Mouse (Mus musculus): ENCODE data around the gene Cage1. TPM values are rescaled to one million over a fixed set of nuclear protein-coding genes. Genes with fewer than 3 reads are reported as not detected.

The Cage1 gene
- polyA plus RNA-seq, 1 experiment: 2.4 TPM

DNA sequence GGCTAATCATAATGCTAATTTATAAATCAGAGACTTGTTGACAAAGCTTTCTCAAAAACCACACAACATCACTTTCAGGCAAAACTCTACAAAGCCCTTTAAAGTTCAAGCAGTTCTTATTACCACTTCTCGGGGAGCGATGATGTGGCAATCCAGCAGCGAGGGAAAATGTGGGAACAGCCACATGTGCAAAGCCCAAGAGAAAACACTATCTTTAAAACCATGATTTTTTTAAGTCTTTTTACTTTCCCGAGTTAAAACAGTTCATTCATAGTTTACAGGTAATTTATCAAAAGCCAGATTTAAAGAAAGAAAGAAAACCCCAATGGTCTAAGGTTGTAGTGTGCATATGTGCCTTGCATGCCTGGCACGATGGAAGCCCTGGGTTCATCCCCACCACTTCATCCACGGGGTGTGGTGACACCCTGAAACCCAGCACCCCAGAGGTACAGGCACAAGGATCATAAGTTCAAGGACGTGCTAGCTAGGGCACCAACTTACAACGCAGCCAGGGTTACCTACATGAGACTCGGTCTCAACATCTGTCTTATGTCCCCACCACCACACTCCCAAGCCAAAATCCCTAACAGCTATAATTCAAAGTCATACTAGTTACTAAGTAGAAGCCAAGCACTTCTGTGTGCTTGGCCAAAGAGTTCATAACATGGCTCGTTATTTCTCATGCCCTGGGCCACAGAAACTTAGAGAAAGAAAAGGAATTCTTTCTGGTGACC is 44.1 kb downstream of the Cage1 start:
- peaks cover 3% of the 10 kb centered on the region; the same call in 1 of the 2 replicates for H3K4me1 ChIP-seq (ENCODE audit: control insufficient read depth, insufficient read depth, insufficient read length, low read length)
- no peak overlapping the region for H3K27ac ChIP-seq (replicated peaks; ENCODE audit: low read depth, low read length)
- peak overlapping the region; percentile 73 for H3K4me3 ChIP-seq (ENCODE audit: insufficient read depth, low read depth, low read length)

DNA sequence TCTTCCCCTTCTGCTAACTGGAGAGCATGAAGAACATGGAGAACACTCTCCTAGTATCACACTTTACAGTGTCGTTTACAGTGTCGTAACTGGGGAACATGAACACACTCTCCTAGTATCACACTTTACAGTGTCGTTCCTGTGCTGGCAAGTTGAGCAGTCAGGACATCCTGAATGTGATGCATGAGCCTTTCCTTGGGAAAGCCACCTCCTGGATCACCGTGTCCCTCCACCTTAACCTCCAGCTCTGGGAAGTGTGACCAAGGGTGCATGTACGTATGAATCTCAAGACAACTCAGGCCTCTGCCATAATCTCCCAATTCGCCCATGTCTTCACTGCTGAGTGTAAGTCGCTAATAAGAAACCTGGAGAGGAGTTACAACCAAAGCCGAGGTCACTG is 47.2 kb downstream of the Cage1 start:
- Histone ChIP-seq H3K4me3 (ENCODE audit: insufficient read depth, low read depth, low read length) (no peak overlapping the region), H3K27ac (replicated peaks; ENCODE audit: low read depth, low read length) (no peak overlapping the region), H3K4me1 (ENCODE audit: control insufficient read depth, insufficient read depth, insufficient read length, low read length) (peaks cover 3% of the 10 kb centered on the region; the same call in 1 of the 2 replicates)

GRCm38 (mm10) chr13:37986166-37986565 is 50.7 kb downstream of the Cage1 start:
- Histone ChIP-seq H3K4me3 (ENCODE audit: insufficient read depth, low read depth, low read length) (no peak overlapping the region), H3K4me1 (ENCODE audit: control insufficient read depth, insufficient read depth, insufficient read length, low read length) (no peaks in the 10 kb centered on the region), H3K27ac (replicated peaks; ENCODE audit: low read depth, low read length) (no peak overlapping the region)

DNA sequence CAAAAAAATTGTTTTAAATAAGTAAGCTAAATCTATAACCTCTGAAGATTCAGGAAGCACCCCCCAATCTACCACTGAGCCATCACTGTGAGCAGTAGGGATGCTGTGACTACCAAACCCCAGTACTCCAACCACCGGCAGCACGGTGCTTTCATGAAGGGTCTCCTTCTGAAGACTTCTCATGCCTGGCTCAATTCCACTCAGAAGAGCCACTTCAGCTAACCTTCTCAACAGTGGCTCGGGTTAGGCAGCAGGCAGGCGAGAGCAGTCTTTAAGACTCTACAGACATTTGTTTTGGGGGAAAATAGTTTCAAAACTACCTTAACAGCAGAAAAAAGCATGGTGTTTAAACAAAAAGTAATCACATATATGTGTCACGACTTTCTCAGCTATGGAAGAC is 55.8 kb downstream of the Cage1 start:
- H3K27ac ChIP-seq (replicated peaks; ENCODE audit: low read depth, low read length): no peak overlapping the region
- H3K4me1 ChIP-seq (ENCODE audit: control insufficient read depth, insufficient read depth, insufficient read length, low read length): no peaks in the 10 kb centered on the region
- H3K4me3 ChIP-seq (ENCODE audit: insufficient read depth, low read depth, low read length): no peak overlapping the region

- Histone ChIP-seq H3K4me3 (ENCODE audit: insufficient read depth, low read depth, low read length) (no peak overlapping the region), H3K4me1 (ENCODE audit: control insufficient read depth, insufficient read depth, insufficient read length, low read length) (no peaks in the 10 kb centered on the region), H3K27ac (replicated peaks; ENCODE audit: low read depth, low read length) (no peak overlapping the region)
Measured at GRCm38 (mm10) chr13:37980346-37980745, 56.5 kb downstream of the Cage1 start.

GRCm38 (mm10) chr13:37979506-37979905 is 57.4 kb downstream of the Cage1 start:
- H3K27ac ChIP-seq (replicated peaks; ENCODE audit: low read depth, low read length): no peak overlapping the region
- no peak overlapping the region for H3K4me3 ChIP-seq (ENCODE audit: insufficient read depth, low read depth, low read length)
- H3K4me1 ChIP-seq (ENCODE audit: control insufficient read depth, insufficient read depth, insufficient read length, low read length): no peaks in the 10 kb centered on the region

DNA sequence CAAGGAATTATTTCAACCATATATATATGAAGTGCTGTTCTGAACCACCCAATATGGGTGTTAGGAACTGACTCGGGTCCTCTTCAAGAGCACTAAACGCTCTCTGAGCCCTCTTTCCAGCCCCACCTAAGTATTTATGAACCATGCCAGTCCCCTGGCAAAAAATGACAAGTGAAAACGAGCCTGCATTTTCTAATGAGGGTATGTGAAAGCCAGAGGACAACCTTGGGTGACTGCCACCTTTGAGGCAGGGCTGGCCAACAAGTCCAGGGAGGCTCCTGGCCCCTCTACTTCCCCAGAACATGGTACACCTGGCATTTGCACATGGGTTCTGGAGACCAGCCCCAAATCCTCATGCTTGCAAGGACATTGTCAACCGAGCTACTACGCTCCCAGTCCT is 62.1 kb downstream of the Cage1 start:
- H3K27ac ChIP-seq (replicated peaks; ENCODE audit: low read depth, low read length): no peak overlapping the region
- no peak overlapping the region for H3K4me3 ChIP-seq (ENCODE audit: insufficient read depth, low read depth, low read length)
- H3K4me1 ChIP-seq (ENCODE audit: control insufficient read depth, insufficient read depth, insufficient read length, low read length): no peaks in the 10 kb centered on the region

- H3K4me3 ChIP-seq (ENCODE audit: insufficient read depth, low read depth, low read length): no peak overlapping the region
- no peak overlapping the region for H3K27ac ChIP-seq (replicated peaks; ENCODE audit: low read depth, low read length)
- no peaks in the 10 kb centered on the region for H3K4me1 ChIP-seq (ENCODE audit: control insufficient read depth, insufficient read depth, insufficient read length, low read length)
Measured at GRCm38 (mm10) chr13:37974036-37974435, 62.8 kb downstream of the Cage1 start.

- Histone ChIP-seq H3K4me3 (ENCODE audit: insufficient read depth, low read depth, low read length) (no peak overlapping the region), H3K27ac (replicated peaks; ENCODE audit: low read depth, low read length) (no peak overlapping the region), H3K4me1 (ENCODE audit: control insufficient read depth, insufficient read depth, insufficient read length, low read length) (no peaks in the 10 kb centered on the region)
Measured at GRCm38 (mm10) chr13:37970887-37971530, 65.9 kb downstream of the Cage1 start.

DNA sequence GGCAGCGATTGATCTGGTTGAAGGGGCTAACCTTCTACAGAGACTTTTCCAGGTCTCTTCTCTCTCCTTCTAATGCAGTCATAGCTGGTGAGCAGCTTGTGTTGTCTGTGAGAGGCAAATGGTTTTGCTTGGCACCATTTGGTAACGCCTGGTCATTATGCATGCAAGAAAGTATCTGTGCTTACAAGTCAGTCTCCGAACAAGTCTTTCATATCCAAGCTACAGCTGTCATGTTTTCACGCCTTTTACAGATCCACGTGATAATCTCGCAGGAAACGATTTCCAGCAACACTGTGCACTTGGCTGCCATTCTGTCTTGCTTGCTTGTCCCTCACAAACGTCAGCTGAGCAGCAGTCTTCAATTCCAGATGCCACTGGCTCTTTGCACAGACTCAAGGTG is 66.9 kb downstream of the Cage1 start:
- Histone ChIP-seq H3K4me1 (ENCODE audit: control insufficient read depth, insufficient read depth, insufficient read length, low read length) (no peaks in the 10 kb centered on the region), H3K4me3 (ENCODE audit: insufficient read depth, low read depth, low read length) (no peak overlapping the region), H3K27ac (replicated peaks; ENCODE audit: low read depth, low read length) (no peak overlapping the region)

GRCm38 (mm10) chr13:37969337-37969736 is 67.5 kb downstream of the Cage1 start:
- Histone ChIP-seq H3K4me1 (ENCODE audit: control insufficient read depth, insufficient read depth, insufficient read length, low read length) (no peaks in the 10 kb centered on the region), H3K4me3 (ENCODE audit: insufficient read depth, low read depth, low read length) (no peak overlapping the region), H3K27ac (replicated peaks; ENCODE audit: low read depth, low read length) (no peak overlapping the region)

DNA sequence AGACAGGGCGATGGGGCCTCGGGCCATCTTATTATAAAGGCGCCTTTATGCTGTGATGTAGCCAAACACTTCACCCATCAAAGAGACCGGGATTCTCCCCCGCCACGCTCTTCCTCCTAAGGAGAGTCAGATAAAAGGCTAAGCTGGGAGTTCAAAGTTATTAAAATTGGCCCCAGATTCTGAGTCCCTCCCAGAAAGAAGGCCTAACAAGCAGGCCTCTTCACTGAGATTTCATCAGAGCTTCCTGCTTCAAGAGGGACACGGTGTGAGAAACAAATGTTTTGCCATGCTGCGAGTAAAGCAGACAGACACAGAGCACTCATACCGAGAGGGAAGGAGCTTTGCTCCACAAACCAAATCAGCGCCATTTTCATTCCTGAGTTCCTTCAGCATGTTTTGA is 69.3 kb downstream of the Cage1 start:
- Histone ChIP-seq H3K4me3 (ENCODE audit: insufficient read depth, low read depth, low read length) (no peak overlapping the region), H3K4me1 (ENCODE audit: control insufficient read depth, insufficient read depth, insufficient read length, low read length) (no peaks in the 10 kb centered on the region), H3K27ac (replicated peaks; ENCODE audit: low read depth, low read length) (no peak overlapping the region)

DNA sequence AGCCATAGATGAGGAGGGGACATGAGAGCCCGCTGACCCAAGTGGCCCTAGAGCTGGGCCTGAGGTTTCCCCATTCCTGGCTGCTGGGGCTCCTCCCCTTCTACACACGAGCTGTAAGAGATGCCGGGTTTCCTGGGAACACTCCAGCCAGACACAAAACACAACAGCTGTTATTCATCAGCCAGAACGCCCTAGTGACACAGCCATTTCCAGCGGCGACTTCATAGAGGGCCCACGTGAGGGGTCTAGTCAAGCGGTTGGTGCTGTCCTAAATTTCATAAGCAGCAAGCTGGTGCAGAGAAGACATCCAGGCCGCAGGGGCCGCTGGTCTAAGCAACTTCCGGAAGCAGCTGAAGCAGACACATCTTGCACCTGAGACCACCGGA is 69.8 kb downstream of the Cage1 start:
- H3K27ac ChIP-seq (replicated peaks; ENCODE audit: low read depth, low read length): no peak overlapping the region
- H3K4me1 ChIP-seq (ENCODE audit: control insufficient read depth, insufficient read depth, insufficient read length, low read length): no peaks in the 10 kb centered on the region
- no peak overlapping the region for H3K4me3 ChIP-seq (ENCODE audit: insufficient read depth, low read depth, low read length)

- no peak overlapping the region for H3K27ac ChIP-seq (replicated peaks; ENCODE audit: low read depth, low read length)
- H3K4me1 ChIP-seq (ENCODE audit: control insufficient read depth, insufficient read depth, insufficient read length, low read length): no peaks in the 10 kb centered on the region
- no peak overlapping the region for H3K4me3 ChIP-seq (ENCODE audit: insufficient read depth, low read depth, low read length)
Measured at GRCm38 (mm10) chr13:37966256-37967051, 70.4 kb downstream of the Cage1 start.

- H3K4me3 ChIP-seq (ENCODE audit: insufficient read depth, low read depth, low read length): no peak overlapping the region
- H3K27ac ChIP-seq (replicated peaks; ENCODE audit: low read depth, low read length): no peak overlapping the region
- H3K4me1 ChIP-seq (ENCODE audit: control insufficient read depth, insufficient read depth, insufficient read length, low read length): no peaks in the 10 kb centered on the region
Measured at GRCm38 (mm10) chr13:37965126-37965914, 71.5 kb downstream of the Cage1 start.

Measured in brown adipose tissue, adult 24 weeks (tissue).